Mouse (Mus musculus) thymus, adult 2 months (tissue): ENCODE results near the gene BB287469.
"Not testable (repeated sequence)": the region's sequence is repeated elsewhere in the genome, so short reads cannot be mapped to it uniquely, and the experiment has no call there.

ENCODE experiments used
- CTCF ChIP-seq: fragments of 200-500 bp; IDR thresholded peaks from 2 replicates; pipeline ENCODE4 v1.5.1; 2012; ENCODE audit warnings: mild to moderate bottlenecking, control low read depth, low read length, moderate library complexity, borderline replicate concordance; ENCODE audit not compliant: control insufficient read depth, poor library complexity, insufficient read depth; ENCODE audit errors: extremely low read depth
- POLR2A ChIP-seq: fragments of 200-500 bp; IDR thresholded peaks from 2 replicates; pipeline ENCODE4 v1.6.1; 2012; ENCODE audit warnings: mild to moderate bottlenecking, low read length, control low read depth, moderate library complexity; ENCODE audit not compliant: control insufficient read depth, poor library complexity, insufficient read depth; ENCODE audit errors: extremely low read depth

DNA sequence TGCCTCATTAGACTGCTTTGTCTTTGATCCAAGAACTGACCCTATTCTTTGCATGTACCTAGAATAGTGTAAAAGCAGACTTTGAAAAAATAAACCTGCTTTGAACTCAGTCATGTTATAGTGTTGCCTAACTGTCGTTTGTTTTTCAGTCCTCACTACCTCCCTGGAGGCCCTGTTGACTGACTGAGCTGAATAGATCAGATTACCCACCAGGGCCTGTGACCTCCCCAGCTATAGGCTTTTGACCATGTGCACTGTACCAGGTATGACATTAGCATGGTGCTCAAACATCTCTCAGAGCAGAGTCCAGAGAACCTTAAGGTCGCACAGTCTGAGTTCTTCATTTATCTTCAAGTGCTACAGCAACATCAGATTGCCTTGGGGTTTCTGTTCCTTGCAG, 34.3 kb downstream of the BB287469 start:
- TF ChIP-seq CTCF, POLR2A: not testable (repeated sequence)
